Mouse (Mus musculus): Measurements from ENCODE around the gene Cyp2j6.

DNA sequence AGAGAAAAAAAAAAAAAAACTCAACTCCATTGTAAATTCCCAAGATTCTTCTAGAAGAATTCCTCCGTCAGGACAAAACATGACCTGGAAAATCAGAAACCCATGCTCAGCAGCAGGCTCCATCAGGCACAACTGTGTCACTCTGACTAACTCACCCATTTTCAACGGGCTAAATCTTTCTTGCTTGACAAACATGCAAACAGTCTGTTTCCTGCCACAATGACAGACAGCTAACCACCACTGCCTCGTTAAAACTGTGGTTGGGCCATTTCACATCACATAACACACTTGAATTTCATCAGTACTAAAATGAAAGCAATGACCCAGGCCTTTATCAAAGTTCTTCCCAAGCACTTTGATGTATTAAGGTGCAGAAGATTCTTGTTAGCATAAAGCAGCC lies 16.0 kb upstream of the Cyp2j6 start:
- TF ChIP-seq CTCF (IDR thresholded peaks at IDR 0.05; ENCODE audit: borderline replicate concordance, control insufficient read depth, extremely low read depth, insufficient read depth, low read length, poor library complexity) (no peak), POLR2A (IDR thresholded peaks at IDR 0.05; ENCODE audit: control insufficient read depth, extremely low read depth, insufficient read depth, low read length, poor library complexity) (no peak)

Data from thymus, adult 2 months (tissue).